Mouse (Mus musculus): ENCODE data around the gene Crnn.

DNA sequence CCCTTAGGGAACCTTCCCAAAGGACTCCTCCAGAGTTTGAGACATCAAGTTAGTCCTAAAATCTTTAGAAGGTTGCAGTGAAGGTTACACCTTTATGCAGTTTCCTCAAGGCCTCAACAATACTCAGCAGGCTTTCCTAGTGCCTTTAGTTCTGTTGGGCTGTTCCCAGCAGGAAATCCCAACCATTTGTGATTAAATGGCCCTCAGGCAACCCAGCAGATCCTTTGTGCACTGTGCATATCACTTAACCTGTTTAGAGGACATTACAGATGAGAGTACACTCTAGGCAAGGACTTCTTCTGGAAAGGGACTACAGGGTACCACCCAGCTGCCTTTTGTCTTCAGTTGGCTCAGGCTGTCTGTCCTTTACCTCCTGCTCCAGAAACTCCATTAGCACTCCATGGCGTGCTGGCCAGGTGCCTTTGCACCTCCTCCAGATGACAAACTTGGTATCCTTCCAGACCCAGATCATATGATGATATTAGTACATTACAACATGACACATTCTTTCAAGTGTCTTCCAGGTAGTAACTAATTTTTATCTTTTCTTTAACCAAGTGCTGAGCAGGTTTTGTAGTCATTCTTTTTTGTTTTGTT, 18.5 kb downstream of the Crnn start:
- TF ChIP-seq POLR2A (IDR thresholded peaks at IDR 0.05; ENCODE audit: insufficient read length, low read depth) = no peak
- TF ChIP-seq USF1 (IDR thresholded peaks at IDR 0.05; ENCODE audit: low read depth) = no peak
- TF ChIP-seq MAX (IDR thresholded peaks at IDR 0.05; ENCODE audit: low read depth) = no peak
- TF ChIP-seq POLR2AphosphoS2 (IDR thresholded peaks at IDR 0.05; ENCODE audit: insufficient read length, low read depth) = no peak
- TF ChIP-seq CEBPB (IDR thresholded peaks at IDR 0.05; ENCODE audit: insufficient read depth, poor library complexity, severe bottlenecking) = no peak
- TF ChIP-seq TCF12 (IDR thresholded peaks at IDR 0.05; ENCODE audit: insufficient read depth, poor library complexity, severe bottlenecking) = no peak
- no peak for TF ChIP-seq TCF3 (IDR thresholded peaks at IDR 0.05; ENCODE audit: insufficient read length, low read depth)
